Mouse (Mus musculus) small intestine, adult 2 months (tissue): ENCODE results near the gene Gm9913.

ENCODE experiments used
- CTCF ChIP-seq: fragments of 200-500 bp; IDR thresholded peaks from 2 replicates; pipeline ENCODE4 v1.5.1; 2012; ENCODE audit warnings: low read depth, mild to moderate bottlenecking, control low read depth, inconsistent platforms, low read length, moderate library complexity, mixed read lengths; ENCODE audit not compliant: insufficient replicate concordance, insufficient read length; ENCODE audit errors: extremely low read depth
- POLR2A ChIP-seq: fragments of 200-500 bp; IDR thresholded peaks from 2 replicates; pipeline ENCODE4 v1.6.1; 2012; ENCODE audit warnings: low read depth, mild to moderate bottlenecking, control low read depth, inconsistent platforms, low read length, moderate library complexity

- TF ChIP-seq CTCF = no peak
- TF ChIP-seq POLR2A = no peak
Observed at GRCm38 (mm10) chr2:125494291-125494690, 10.6 kb upstream of the Gm9913 start.
